Mouse (Mus musculus): Measurements from ENCODE around the gene Pdcd2l. TPM values are rescaled to one million over a fixed set of nuclear protein-coding genes. Genes with fewer than 3 reads are reported as not detected.
"Not testable (repeated sequence)": the region's sequence is repeated elsewhere in the genome, so short reads cannot be mapped to it uniquely, and the experiment has no call there.

Gene Pdcd2l
- total RNA-seq, 2 experiments from 2014 or later, result 18.3 to 32.8 TPM

- no peak for ATAC-seq (replicated peaks; ENCODE audit: poor library complexity, severe bottlenecking)
Observed at GRCm38 (mm10) chr7:34215481-34215880, 19.0 kb upstream of the Pdcd2l start.

GRCm38 (mm10) chr7:34214644-34215043 is 18.2 kb upstream of the Pdcd2l start:
- peak; percentile 91 for ATAC-seq (replicated peaks; ENCODE audit: poor library complexity, severe bottlenecking)

GRCm38 (mm10) chr7:34213281-34213680 is 16.8 kb upstream of the Pdcd2l start:
- ATAC-seq (replicated peaks; ENCODE audit: poor library complexity, severe bottlenecking), result no peak

- peak; percentile 27; the same call in 1 of the 2 replicates for ATAC-seq (replicated peaks; ENCODE audit: poor library complexity, severe bottlenecking)
Observed at GRCm38 (mm10) chr7:34208027-34208745, 11.7 kb upstream of the Pdcd2l start.

GRCm38 (mm10) chr7:34206331-34206730 is 9.9 kb upstream of the Pdcd2l start:
- ATAC-seq (replicated peaks; ENCODE audit: poor library complexity, severe bottlenecking), result no peak

- ATAC-seq (replicated peaks; ENCODE audit: poor library complexity, severe bottlenecking), result not testable (repeated sequence)
Observed at GRCm38 (mm10) chr7:34202147-34202546, 5.7 kb upstream of the Pdcd2l start.

- no peak for ATAC-seq (replicated peaks; ENCODE audit: poor library complexity, severe bottlenecking)
Observed at GRCm38 (mm10) chr7:34200829-34201228, 4.4 kb upstream of the Pdcd2l start.

GRCm38 (mm10) chr7:34198346-34198745 is 1.9 kb upstream of the Pdcd2l start:
- peak; percentile 62 for ATAC-seq (replicated peaks; ENCODE audit: poor library complexity, severe bottlenecking)

GRCm38 (mm10) chr7:34195632-34196031 is 829 bp downstream of the Pdcd2l start:
- no peak for ATAC-seq (replicated peaks; ENCODE audit: poor library complexity, severe bottlenecking)

GRCm38 (mm10) chr7:34192825-34193224 is 3.6 kb downstream of the Pdcd2l start:
- peak; percentile 70 for ATAC-seq (replicated peaks; ENCODE audit: poor library complexity, severe bottlenecking)

- ATAC-seq (replicated peaks; ENCODE audit: poor library complexity, severe bottlenecking), result peak; percentile 88
Observed at GRCm38 (mm10) chr7:34189376-34189989, 7.0 kb downstream of the Pdcd2l start.

GRCm38 (mm10) chr7:34183794-34184193 is 12.7 kb downstream of the Pdcd2l start:
- no peak for ATAC-seq (replicated peaks; ENCODE audit: poor library complexity, severe bottlenecking)

- no peak for ATAC-seq (replicated peaks; ENCODE audit: poor library complexity, severe bottlenecking)
Observed at GRCm38 (mm10) chr7:34183356-34183755, 13.1 kb downstream of the Pdcd2l start.

- ATAC-seq (replicated peaks; ENCODE audit: poor library complexity, severe bottlenecking), result not testable (repeated sequence)
Observed at GRCm38 (mm10) chr7:34176241-34176640, 20.2 kb downstream of the Pdcd2l start.

- ATAC-seq (replicated peaks; ENCODE audit: poor library complexity, severe bottlenecking), result no peak
Observed at GRCm38 (mm10) chr7:34172251-34172650, 24.2 kb downstream of the Pdcd2l start.

GRCm38 (mm10) chr7:34169454-34169853 is 27.0 kb downstream of the Pdcd2l start, which contains the start of gene Uba2:
Gene Uba2 (minus strand): TSS chr7:34169599.
- ATAC-seq (replicated peaks; ENCODE audit: poor library complexity, severe bottlenecking), result no peak

GRCm38 (mm10) chr7:34168470-34169251 is 27.8 kb downstream of the Pdcd2l start:
- peak; percentile 95 for ATAC-seq (replicated peaks; ENCODE audit: poor library complexity, severe bottlenecking)

- ATAC-seq (replicated peaks; ENCODE audit: poor library complexity, severe bottlenecking), result peak; percentile 47
Observed at GRCm38 (mm10) chr7:34167766-34168469, 28.5 kb downstream of the Pdcd2l start.

- ATAC-seq (replicated peaks; ENCODE audit: poor library complexity, severe bottlenecking), result peak; percentile 55
Observed at GRCm38 (mm10) chr7:34166850-34167249, 29.6 kb downstream of the Pdcd2l start.

GRCm38 (mm10) chr7:34165999-34166398 is 30.5 kb downstream of the Pdcd2l start:
- ATAC-seq (replicated peaks; ENCODE audit: poor library complexity, severe bottlenecking), result no peak
